Comparison of ENCODE assay signal across 8 mouse cellular contexts in genomic region chr7:29043674-29044057, GRCm38 (mm10).
DNase-seq lines count a peak whose midpoint lies in the region; ATAC-seq and TF ChIP-seq lines count a peak whose summit lies in the region.

No protein-coding gene starts in this region.

- H3K36me3 ChIP-seq in heart, embryonic 15.5 days, result no peaks in the 10 kb centered on the region
- H3K36me3 ChIP-seq in heart, embryonic 11.5 days (ENCODE audit: control insufficient read depth, insufficient read depth, low read length), result no peaks in the 10 kb centered on the region
- H3K36me3 ChIP-seq in limb, embryonic 12.5 days, result no peaks in the 10 kb centered on the region

- no peak overlapping the region for H3K4me3 ChIP-seq in heart, embryonic 15.5 days
- H3K4me3 ChIP-seq in heart, embryonic 11.5 days (ENCODE audit: low read depth, low read length), result no peak overlapping the region
- peak overlapping the region; percentile 57 for H3K4me3 ChIP-seq in bone marrow macrophage, adult 2 months (ENCODE audit: insufficient read depth, low read length)
- no peak overlapping the region for H3K4me3 ChIP-seq in limb, embryonic 12.5 days (replicated peaks)

- no peak overlapping the region for H3K27ac ChIP-seq in heart, embryonic 15.5 days
- no peak overlapping the region for H3K27ac ChIP-seq in heart, embryonic 11.5 days (ENCODE audit: low read depth, low read length)
- H3K27ac ChIP-seq in bone marrow macrophage, adult 2 months (ENCODE audit: insufficient read depth, low read depth, low read length), result peak overlapping the region; percentile 96
- no peak overlapping the region for H3K27ac ChIP-seq in limb, embryonic 12.5 days

- H3K9ac ChIP-seq in heart, embryonic 15.5 days, result no peak overlapping the region
- H3K9ac ChIP-seq in heart, embryonic 11.5 days (ENCODE audit: low read depth, low read length), result no peak overlapping the region
- H3K9ac ChIP-seq in limb, embryonic 12.5 days (replicated peaks), result no peak overlapping the region

- DNase-seq in A20 (ENCODE audit: low read depth, low spot score), result peak; percentile 41
- no peak for DNase-seq in ovary, postnatal 10 days (ENCODE audit: low spot score)
- DNase-seq in adrenal gland, adult 2 months, result no peak
- no peak for DNase-seq in right cerebral cortex, postnatal 25 days

- WGBS in heart, embryonic 15.5 days, result 50% methylated on average over 11 of the region's 11 CpGs
- 44% methylated on average over 11 of the region's 11 CpGs for WGBS in heart, embryonic 11.5 days (ENCODE audit: insufficient replicate concordance)
- 44% methylated on average over 11 of the region's 11 CpGs for WGBS in limb, embryonic 12.5 days

- peaks cover 16% of the 10 kb centered on the region for H3K4me1 ChIP-seq in heart, embryonic 15.5 days (replicated peaks)
- H3K4me1 ChIP-seq in heart, embryonic 11.5 days (ENCODE audit: control insufficient read depth, insufficient read depth, low read length), result peaks cover 7% of the 10 kb centered on the region; the same call in 1 of the 2 replicates
- peaks cover 15% of the 10 kb centered on the region for H3K4me1 ChIP-seq in bone marrow macrophage, adult 2 months (ENCODE audit: control insufficient read depth, insufficient read depth, low read length)
- H3K4me1 ChIP-seq in limb, embryonic 12.5 days (replicated peaks), result peaks cover 16% of the 10 kb centered on the region

- TF ChIP-seq CTCF in bone marrow macrophage, adult 2 months (IDR thresholded peaks at IDR 0.05; ENCODE audit: low read depth, low read length), result no peak

- TF ChIP-seq POLR2A in bone marrow macrophage, adult 2 months (IDR thresholded peaks at IDR 0.05; ENCODE audit: borderline replicate concordance, low read depth, low read length), result no peak

- no peaks in the 10 kb centered on the region for H3K9me3 ChIP-seq in heart, embryonic 15.5 days (replicated peaks)
- no peaks in the 10 kb centered on the region; the same call in 1 of the 2 replicates for H3K9me3 ChIP-seq in heart, embryonic 11.5 days (replicated peaks; ENCODE audit: control insufficient read depth, low read length)
- H3K9me3 ChIP-seq in limb, embryonic 12.5 days, result peaks cover 5% of the 10 kb centered on the region; the same call in 1 of the 2 replicates

- H3K27me3 ChIP-seq in heart, embryonic 15.5 days, result peaks cover 25% of the 10 kb centered on the region
- H3K27me3 ChIP-seq in heart, embryonic 11.5 days (ENCODE audit: control insufficient read depth, insufficient read depth, low read length), result peaks cover 12% of the 10 kb centered on the region
- no peaks in the 10 kb centered on the region; the same call in 1 of the 2 replicates for H3K27me3 ChIP-seq in limb, embryonic 12.5 days

- ATAC-seq in heart, embryonic 15.5 days (replicated peaks; ENCODE audit: insufficient number of reproducible peaks, insufficient read depth, low FRiP score, low read depth), result no peak
- ATAC-seq in heart, embryonic 11.5 days (replicated peaks; ENCODE audit: insufficient number of reproducible peaks, low FRiP score, low TSS enrichment), result no peak
- no peak for ATAC-seq in limb, embryonic 12.5 days (ENCODE audit: insufficient number of reproducible peaks, insufficient read depth, low FRiP score, low TSS enrichment, low read depth)

- H3K4me2 ChIP-seq in heart, embryonic 15.5 days, result peak overlapping the region; percentile 18; the same call in 1 of the 2 replicates
- H3K4me2 ChIP-seq in heart, embryonic 11.5 days, result no peak overlapping the region
- H3K4me2 ChIP-seq in limb, embryonic 12.5 days, result peak overlapping the region; percentile 21
